Mouse (Mus musculus): ENCODE measurements around the gene Smtn. TPM values are rescaled to one million over a fixed set of nuclear protein-coding genes. Genes with fewer than 3 reads are reported as not detected.
A peak's percentile ranks its signal among the peaks of the same experiment; 100 is the strongest.

Gene Smtn
- polyA plus RNA-seq, 1 experiment from 2014 or later = 69.5 TPM

DNA sequence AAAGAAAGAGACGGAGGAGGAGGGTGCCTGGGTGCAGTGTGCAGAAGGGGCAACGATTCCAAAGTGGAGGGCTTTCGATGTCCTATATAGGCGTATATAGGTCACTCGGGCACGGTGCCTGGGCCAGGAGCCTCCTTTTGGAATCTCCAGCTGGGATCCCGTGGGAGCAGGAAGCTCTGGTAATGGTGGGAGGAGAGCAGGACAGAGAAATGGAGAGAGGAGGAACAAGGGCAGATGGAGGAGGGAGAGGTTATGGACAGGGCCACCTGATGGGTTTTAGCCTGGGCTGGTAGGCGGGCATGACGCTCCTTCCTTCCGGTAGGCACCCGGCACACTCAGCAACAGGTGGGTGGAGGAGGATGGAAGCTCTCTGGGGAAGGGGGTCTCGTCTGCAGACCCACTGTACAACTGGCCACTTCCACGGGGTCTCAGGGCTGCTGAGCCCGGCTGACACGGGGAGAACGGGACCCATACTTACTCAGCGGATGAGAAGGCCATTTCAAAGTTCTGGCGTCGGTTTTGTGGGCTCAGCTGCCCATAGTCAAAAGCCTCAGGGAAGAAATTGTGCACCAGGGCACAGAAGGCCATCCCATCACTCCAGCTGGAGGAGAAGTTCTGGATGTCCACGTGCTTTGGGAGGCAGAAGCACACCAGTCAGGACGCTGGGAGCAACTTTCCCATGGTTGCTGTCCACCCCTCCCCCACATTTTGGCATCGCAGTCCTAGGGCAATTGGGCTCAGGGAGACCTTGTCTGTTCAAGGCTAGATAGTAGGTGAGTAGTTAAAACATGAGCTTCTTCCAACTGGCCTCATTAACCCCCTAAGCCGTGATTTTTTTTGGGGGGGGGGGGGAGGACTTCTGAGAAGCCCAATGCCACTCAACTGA is 18.8 kb downstream of the Smtn start:
- Histone ChIP-seq H3K27ac (no peak overlapping the region), H3K4me1 (peaks cover 38% of the 10 kb centered on the region), H3K4me3 (no peak overlapping the region), H3K9me3 (no peaks in the 10 kb centered on the region), H3K36me3 (peaks cover 68% of the 10 kb centered on the region), H3K27me3 (ENCODE audit: insufficient read depth, poor library complexity, severe bottlenecking) (peaks cover 6% of the 10 kb centered on the region)
- 86% methylated on average over 23 of the region's 23 CpGs for WGBS
- no peak for DNase-seq (ENCODE audit: low spot score)

DNA sequence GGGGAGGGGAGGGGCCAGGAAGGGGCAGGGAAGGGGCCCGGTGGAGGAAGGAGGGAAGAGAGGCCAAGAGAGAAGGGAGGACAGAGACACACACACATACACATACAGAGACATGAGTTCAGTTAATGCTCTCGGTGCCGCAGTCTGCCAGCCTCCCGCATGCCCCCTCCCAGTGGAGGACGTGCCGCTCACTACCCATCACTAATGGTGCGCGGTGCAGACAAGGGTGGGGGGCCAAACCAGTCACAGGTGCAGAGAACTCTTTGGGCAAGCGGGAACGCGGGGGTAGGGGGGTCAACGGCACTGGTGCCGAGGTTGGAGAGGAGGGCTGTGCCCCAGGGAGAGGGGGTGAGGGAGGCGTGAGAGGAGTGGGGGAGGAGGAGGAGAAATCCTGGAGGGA is 19.5 kb downstream of the Smtn start:
- no peak overlapping the region for H3K4me3 ChIP-seq
- no peak for DNase-seq (ENCODE audit: low spot score)
- H3K4me1 ChIP-seq = peaks cover 35% of the 10 kb centered on the region
- 76% methylated on average over 14 of the region's 14 CpGs for WGBS
- no peaks in the 10 kb centered on the region for H3K9me3 ChIP-seq
- H3K27me3 ChIP-seq (ENCODE audit: insufficient read depth, poor library complexity, severe bottlenecking) = peaks cover 13% of the 10 kb centered on the region
- no peak overlapping the region for H3K27ac ChIP-seq
- H3K36me3 ChIP-seq = peaks cover 61% of the 10 kb centered on the region

DNA sequence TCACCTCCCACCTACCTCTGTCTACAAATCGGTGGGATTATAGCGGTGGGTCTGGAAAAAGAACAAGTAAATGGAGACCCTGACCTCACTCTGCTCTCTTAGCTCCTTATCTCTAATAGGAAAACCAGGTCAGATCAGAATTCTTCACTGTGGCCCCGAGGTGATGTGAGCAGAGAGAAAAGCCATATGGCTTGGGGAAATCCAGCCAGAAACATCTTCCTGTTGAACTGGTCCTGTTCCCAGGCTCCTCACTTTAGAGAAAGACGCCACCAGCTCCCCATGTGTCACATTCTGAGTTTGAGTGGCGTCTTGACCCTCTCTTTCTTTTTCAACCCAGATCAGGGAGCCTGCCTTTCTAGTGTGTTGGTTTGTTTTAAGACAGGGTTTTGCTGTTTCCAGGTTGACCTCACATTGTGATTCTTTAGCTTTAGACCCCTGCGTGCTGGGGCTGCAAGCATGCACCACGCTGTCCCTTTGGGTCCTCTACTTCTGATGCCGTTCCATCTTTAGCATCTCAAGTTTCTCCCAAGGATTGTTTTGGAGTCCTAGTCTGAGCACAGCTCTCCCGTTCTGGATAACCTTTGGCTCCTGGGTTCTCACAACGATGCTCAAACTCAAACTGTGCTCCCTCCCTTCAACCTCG is 20.5 kb downstream of the Smtn start:
- Histone ChIP-seq H3K4me1 (peaks cover 44% of the 10 kb centered on the region), H3K9me3 (no peaks in the 10 kb centered on the region), H3K27ac (no peak overlapping the region), H3K36me3 (peaks cover 51% of the 10 kb centered on the region), H3K27me3 (ENCODE audit: insufficient read depth, poor library complexity, severe bottlenecking) (peaks cover 18% of the 10 kb centered on the region), H3K4me3 (no peak overlapping the region)
- DNase-seq (ENCODE audit: low spot score) = no peak
- WGBS = 58% methylated on average over 11 of the region's 11 CpGs

- Histone ChIP-seq H3K9me3 (no peaks in the 10 kb centered on the region), H3K27me3 (ENCODE audit: insufficient read depth, poor library complexity, severe bottlenecking) (peaks cover 18% of the 10 kb centered on the region), H3K36me3 (peaks cover 44% of the 10 kb centered on the region), H3K4me3 (no peak overlapping the region), H3K4me1 (peaks cover 44% of the 10 kb centered on the region), H3K27ac (no peak overlapping the region)
- WGBS = 63% methylated on average over 4 of the region's 4 CpGs
- no peak for DNase-seq (ENCODE audit: low spot score)
Observed at GRCm38 (mm10) chr11:3519051-3519726, 21.2 kb downstream of the Smtn start.

- Histone ChIP-seq H3K4me1 (peaks cover 49% of the 10 kb centered on the region), H3K4me3 (peak overlapping the region; percentile 55), H3K27ac (no peak overlapping the region), H3K27me3 (ENCODE audit: insufficient read depth, poor library complexity, severe bottlenecking) (peaks cover 18% of the 10 kb centered on the region), H3K9me3 (no peaks in the 10 kb centered on the region), H3K36me3 (peaks cover 33% of the 10 kb centered on the region)
- no peak for DNase-seq (ENCODE audit: low spot score)
- WGBS = 44% methylated on average over 13 of the region's 13 CpGs
Observed at GRCm38 (mm10) chr11:3517846-3518732, 22.3 kb downstream of the Smtn start.

DNA sequence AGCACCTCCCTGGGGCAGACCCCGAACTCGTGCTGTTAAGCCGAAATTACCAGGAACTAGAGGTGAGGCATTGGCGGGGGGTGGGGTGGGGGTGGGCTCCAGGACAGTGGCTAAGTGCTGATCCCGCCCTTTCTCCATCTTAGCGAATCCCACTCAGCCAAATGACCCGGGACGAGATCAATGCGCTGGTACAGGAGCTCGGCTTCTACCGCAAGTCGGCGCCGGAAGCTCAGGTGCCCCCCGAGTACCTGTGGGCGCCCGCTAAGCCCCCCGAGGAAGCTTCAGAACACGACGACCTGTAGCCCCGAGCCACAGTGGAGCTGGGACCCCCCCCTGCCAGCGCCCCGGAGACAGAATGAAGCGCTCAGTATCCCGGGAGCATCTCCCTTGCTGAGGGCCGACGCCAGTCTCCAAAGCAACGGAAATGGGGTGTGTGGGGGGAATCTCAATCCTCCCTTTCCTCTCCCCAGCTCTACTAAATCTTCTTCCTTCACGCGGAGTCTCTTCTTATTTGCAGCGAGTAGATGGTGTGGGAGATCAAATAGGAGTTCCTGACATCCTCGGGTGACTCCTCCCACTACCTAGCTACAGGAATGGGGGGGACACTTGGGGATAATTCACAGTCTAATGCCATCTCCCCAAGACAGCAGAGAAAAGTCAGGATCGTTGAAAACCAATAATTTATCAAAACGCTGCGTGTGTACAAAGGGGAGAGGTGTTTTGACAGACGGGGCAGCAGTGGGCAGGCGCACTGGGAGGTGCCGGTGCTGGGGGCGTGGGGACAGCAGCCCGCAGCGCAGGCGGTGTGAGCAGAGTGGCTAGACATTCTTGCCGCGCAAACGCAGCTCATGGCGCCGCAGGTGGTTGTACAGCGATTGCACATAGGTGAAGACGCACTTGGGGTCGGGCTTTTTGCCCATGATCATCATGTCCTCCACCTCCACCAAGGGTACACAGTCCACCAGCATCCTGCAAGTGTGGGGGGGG is 23.3 kb downstream of the Smtn start:
- Histone ChIP-seq H3K27ac (peak overlapping the region; percentile 42; the same call in 1 of the 2 replicates), H3K4me1 (peaks cover 49% of the 10 kb centered on the region), H3K9me3 (no peaks in the 10 kb centered on the region), H3K27me3 (ENCODE audit: insufficient read depth, poor library complexity, severe bottlenecking) (peaks cover 18% of the 10 kb centered on the region), H3K36me3 (peaks cover 24% of the 10 kb centered on the region), H3K4me3 (peak overlapping the region; percentile 55)
- DNase-seq (ENCODE audit: low spot score) = peak; percentile 77
- 2% methylated on average over 50 of the region's 50 CpGs for WGBS

GRCm38 (mm10) chr11:3516121-3516520 is 24.3 kb downstream of the Smtn start:
- 73% methylated on average over 5 of the region's 5 CpGs for WGBS
- Histone ChIP-seq H3K4me3 (no peak overlapping the region), H3K4me1 (peaks cover 45% of the 10 kb centered on the region)

GRCm38 (mm10) chr11:3515637-3516036 is 24.8 kb downstream of the Smtn start:
- no peak for DNase-seq (ENCODE audit: low spot score)
- Histone ChIP-seq H3K27ac (no peak overlapping the region), H3K36me3 (peaks cover 9% of the 10 kb centered on the region), H3K27me3 (ENCODE audit: insufficient read depth, poor library complexity, severe bottlenecking) (peaks cover 18% of the 10 kb centered on the region), H3K4me3 (peak overlapping the region; percentile 71), H3K4me1 (peaks cover 40% of the 10 kb centered on the region), H3K9me3 (no peaks in the 10 kb centered on the region)
- 84% methylated on average over 4 of the region's 4 CpGs for WGBS

More at GRCm38 (mm10) chr11:3516121-3516520, 24.3 kb downstream of the Smtn start:
- DNase-seq (ENCODE audit: low spot score) = no peak
- Histone ChIP-seq H3K27ac (no peak overlapping the region), H3K27me3 (ENCODE audit: insufficient read depth, poor library complexity, severe bottlenecking) (peaks cover 18% of the 10 kb centered on the region), H3K36me3 (peaks cover 14% of the 10 kb centered on the region), H3K9me3 (no peaks in the 10 kb centered on the region)

DNA sequence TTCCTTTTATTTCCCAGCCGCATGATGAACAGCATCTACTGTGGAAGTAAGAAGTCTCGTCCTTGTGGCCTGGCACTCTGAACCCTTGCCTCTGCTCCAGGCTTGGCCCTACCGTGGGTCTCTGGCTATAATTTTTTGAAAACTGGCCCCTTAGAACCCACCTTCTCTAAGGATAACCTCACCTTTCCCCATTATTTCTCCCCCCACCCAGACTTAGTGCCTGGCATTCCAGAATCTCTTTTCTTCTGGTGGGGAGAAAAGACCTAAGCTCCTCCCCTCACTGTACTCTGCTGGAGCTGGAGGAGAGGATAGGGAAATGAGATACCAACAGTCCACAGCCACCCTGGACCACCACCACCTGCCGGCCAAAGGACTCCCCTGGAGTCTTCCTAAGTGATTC is 25.2 kb downstream of the Smtn start:
- DNase-seq (ENCODE audit: low spot score) = no peak
- H3K27ac ChIP-seq = peak overlapping the region; percentile 83
- peaks cover 5% of the 10 kb centered on the region for H3K36me3 ChIP-seq
- peaks cover 36% of the 10 kb centered on the region for H3K4me1 ChIP-seq
- H3K9me3 ChIP-seq = no peaks in the 10 kb centered on the region
- peaks cover 18% of the 10 kb centered on the region for H3K27me3 ChIP-seq (ENCODE audit: insufficient read depth, poor library complexity, severe bottlenecking)
- H3K4me3 ChIP-seq = peak overlapping the region; percentile 71
- WGBS = 10% methylated on average over 4 of the region's 4 CpGs

GRCm38 (mm10) chr11:3514529-3515054 is 25.8 kb downstream of the Smtn start, which contains the start of gene Selenom:
TSS of gene Selenom (plus strand) at chr11:3514684.
- WGBS = under 1% methylated on average over 26 of the region's 26 CpGs
- Histone ChIP-seq H3K27me3 (ENCODE audit: insufficient read depth, poor library complexity, severe bottlenecking) (peaks cover 18% of the 10 kb centered on the region), H3K4me3 (peak within 1 kb of the TSS; percentile 71), H3K36me3 (no peaks in the 10 kb centered on the region; the same call in 1 of the 2 replicates), H3K27ac (peak within 1 kb of the TSS; percentile 83), H3K9me3 (no peaks in the 10 kb centered on the region), H3K4me1 (peaks cover 33% of the 10 kb centered on the region)
- peak; percentile 90 for DNase-seq (ENCODE audit: low spot score)

DNA sequence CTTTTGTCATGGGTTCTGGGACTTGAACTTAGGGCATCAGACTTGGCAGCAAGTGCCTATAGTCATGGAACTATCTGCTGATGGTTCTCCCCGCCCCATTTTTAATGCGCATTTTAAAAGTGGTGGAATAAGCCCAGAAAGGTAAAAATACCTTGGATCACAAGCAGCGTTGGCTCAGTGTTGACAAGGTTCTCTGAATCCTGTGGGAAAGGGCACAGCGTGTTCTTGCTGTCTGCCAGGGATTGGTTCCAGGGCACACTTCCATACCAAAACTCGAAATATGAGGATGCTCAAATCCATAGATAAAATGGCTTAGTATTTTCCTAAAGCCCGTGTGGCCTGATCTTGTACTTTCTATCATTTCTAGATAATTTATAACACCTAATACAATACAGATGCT is 27.1 kb downstream of the Smtn start:
- H3K4me1 ChIP-seq = peaks cover 44% of the 10 kb centered on the region
- no peak overlapping the region for H3K4me3 ChIP-seq
- WGBS = 84% methylated on average over 6 of the region's 6 CpGs
- no peaks in the 10 kb centered on the region for H3K36me3 ChIP-seq
- no peak for DNase-seq (ENCODE audit: low spot score)
- peaks cover 18% of the 10 kb centered on the region for H3K27me3 ChIP-seq (ENCODE audit: insufficient read depth, poor library complexity, severe bottlenecking)
- H3K27ac ChIP-seq = no peak overlapping the region
- H3K9me3 ChIP-seq = no peaks in the 10 kb centered on the region

Measured in heart, embryonic 10.5 days (tissue).